ENCODE assay signal across 9 mouse cellular contexts in genomic region chr11:107965449-107965848, GRCm38 (mm10). TPM values are rescaled to one million over a fixed set of nuclear protein-coding genes. Genes with fewer than 3 reads are reported as not detected.
DNase-seq lines count a peak whose midpoint lies in the region; ATAC-seq and TF ChIP-seq lines count a peak whose summit lies in the region.
"Had no signal": no experiment of that assay in that cellular context is flagged by ENCODE, and none has a peak within 500 bp of the region (broad histone marks: within the 10 kb centered on the region; RNA-seq: fewer than 3 reads in every experiment).

No protein-coding gene starts in this region.

- H3K4me2 ChIP-seq in hindbrain, embryonic 15.5 days, result no peak overlapping the region
- H3K4me2 ChIP-seq in hindbrain, embryonic 12.5 days (replicated peaks), result no peak overlapping the region
- no peak overlapping the region for H3K4me2 ChIP-seq in forebrain, postnatal 0 days (ENCODE audit: low read depth)
- no peak overlapping the region for H3K4me2 ChIP-seq in kidney, embryonic 16.5 days (replicated peaks; ENCODE audit: low read depth, low read length)
- no peak overlapping the region for H3K4me2 ChIP-seq in lung, postnatal 0 days (replicated peaks; ENCODE audit: low read depth, low read length)

- ATAC-seq in hindbrain, embryonic 15.5 days (ENCODE audit: low FRiP score, low read depth), result peak; percentile 90
- ATAC-seq in hindbrain, embryonic 12.5 days (ENCODE audit: low FRiP score), result no peak
- peak; percentile 90 for ATAC-seq in forebrain, postnatal 0 days
- no peak for ATAC-seq in kidney, embryonic 16.5 days (ENCODE audit: low FRiP score, low TSS enrichment)
- ATAC-seq in lung, postnatal 0 days, result no peak

- peak; percentile 85 for DNase-seq in forebrain, postnatal 0 days
- DNase-seq in left cerebral cortex, adult 11 months (ENCODE audit: low spot score), result peak; percentile 42
- DNase-seq in right cerebral cortex, postnatal 36 days (ENCODE audit: low spot score in 2 of 2), result peak; percentile 52 to 53
- no peak for DNase-seq in lung, postnatal 0 days (ENCODE audit: low spot score)
- DNase-seq in kidney, adult 9 months, result no peak
- DNase-seq: kidney, postnatal 10 days had no signal

- H3K4me1 ChIP-seq in hindbrain, embryonic 15.5 days (replicated peaks), result peaks cover 32% of the 10 kb centered on the region
- peaks cover 19% of the 10 kb centered on the region for H3K4me1 ChIP-seq in hindbrain, embryonic 12.5 days
- peaks cover 6% of the 10 kb centered on the region; the same call in 1 of the 2 replicates for H3K4me1 ChIP-seq in forebrain, postnatal 0 days (ENCODE audit: insufficient read depth)
- peaks cover 34% of the 10 kb centered on the region for H3K4me1 ChIP-seq in kidney, embryonic 16.5 days (ENCODE audit: insufficient read depth, low read length)
- H3K4me1 ChIP-seq in lung, postnatal 0 days (ENCODE audit: insufficient read depth, low read depth, low read length), result no peaks in the 10 kb centered on the region

- no peaks in the 10 kb centered on the region for H3K27me3 ChIP-seq in hindbrain, embryonic 15.5 days
- no peaks in the 10 kb centered on the region for H3K27me3 ChIP-seq in hindbrain, embryonic 12.5 days
- H3K27me3 ChIP-seq in forebrain, postnatal 0 days (ENCODE audit: insufficient read depth, low read length), result no peaks in the 10 kb centered on the region
- no peaks in the 10 kb centered on the region for H3K27me3 ChIP-seq in kidney, embryonic 16.5 days (ENCODE audit: insufficient read depth, low read length)
- H3K27me3 ChIP-seq in lung, postnatal 0 days (replicated peaks; ENCODE audit: insufficient read depth, low read length), result no peaks in the 10 kb centered on the region

- no peak for TF ChIP-seq CTCF in forebrain, postnatal 0 days (IDR thresholded peaks at IDR 0.05; ENCODE audit: low read depth)
- no peak for TF ChIP-seq CTCF in lung, postnatal 0 days (IDR thresholded peaks at IDR 0.05)

- no peaks in the 10 kb centered on the region for H3K9me3 ChIP-seq in hindbrain, embryonic 15.5 days
- H3K9me3 ChIP-seq in hindbrain, embryonic 12.5 days (replicated peaks), result no peaks in the 10 kb centered on the region
- H3K9me3 ChIP-seq in forebrain, postnatal 0 days (ENCODE audit: low read length), result no peaks in the 10 kb centered on the region
- H3K9me3 ChIP-seq in kidney, embryonic 16.5 days (ENCODE audit: low read length), result no peaks in the 10 kb centered on the region
- no peaks in the 10 kb centered on the region for H3K9me3 ChIP-seq in lung, postnatal 0 days (ENCODE audit: low read length)

- WGBS in hindbrain, embryonic 15.5 days, result 52% methylated on average over 7 of the region's 7 CpGs
- WGBS in hindbrain, embryonic 12.5 days, result 82% methylated on average over 7 of the region's 7 CpGs
- 31% methylated on average over 7 of the region's 7 CpGs for WGBS in forebrain, postnatal 0 days
- WGBS in kidney, embryonic 16.5 days, result 85% methylated on average over 7 of the region's 7 CpGs
- 77% methylated on average over 7 of the region's 7 CpGs for WGBS in lung, postnatal 0 days

- peak overlapping the region; percentile 27; the same call in 1 of the 2 replicates for H3K27ac ChIP-seq in hindbrain, embryonic 15.5 days (replicated peaks)
- H3K27ac ChIP-seq in hindbrain, embryonic 12.5 days, result no peak overlapping the region
- 0 out of 2 replicates have a peak overlapping the region, but pooled peaks have one; percentile 15 for H3K27ac ChIP-seq in forebrain, postnatal 0 days (ENCODE audit: low read depth, low read length)
- no peak overlapping the region for H3K27ac ChIP-seq in kidney, embryonic 16.5 days (ENCODE audit: low read length)
- no peak overlapping the region for H3K27ac ChIP-seq in lung, postnatal 0 days (ENCODE audit: low read length)

- no peak overlapping the region for H3K9ac ChIP-seq in hindbrain, embryonic 15.5 days
- H3K9ac ChIP-seq in hindbrain, embryonic 12.5 days, result no peak overlapping the region
- no peak overlapping the region for H3K9ac ChIP-seq in forebrain, postnatal 0 days
- H3K9ac ChIP-seq in kidney, embryonic 16.5 days (replicated peaks; ENCODE audit: low read length), result no peak overlapping the region
- no peak overlapping the region for H3K9ac ChIP-seq in lung, postnatal 0 days (replicated peaks; ENCODE audit: low read depth)

- no peak overlapping the region for H3K4me3 ChIP-seq in hindbrain, embryonic 15.5 days
- H3K4me3 ChIP-seq in hindbrain, embryonic 12.5 days, result no peak overlapping the region
- H3K4me3 ChIP-seq in forebrain, postnatal 0 days (ENCODE audit: low read depth, low read length), result no peak overlapping the region
- H3K4me3 ChIP-seq in kidney, embryonic 16.5 days (ENCODE audit: low read length), result no peak overlapping the region
- no peak overlapping the region for H3K4me3 ChIP-seq in lung, postnatal 0 days (ENCODE audit: low read depth, low read length)

- H3K36me3 ChIP-seq in hindbrain, embryonic 15.5 days, result peaks cover 7% of the 10 kb centered on the region; the same call in 1 of the 2 replicates
- H3K36me3 ChIP-seq in hindbrain, embryonic 12.5 days, result no peaks in the 10 kb centered on the region
- H3K36me3 ChIP-seq in forebrain, postnatal 0 days (ENCODE audit: insufficient read depth), result peaks cover 3% of the 10 kb centered on the region; the same call in 1 of the 2 replicates
- peaks cover 4% of the 10 kb centered on the region for H3K36me3 ChIP-seq in kidney, embryonic 16.5 days (ENCODE audit: insufficient read depth, low read length)
- peaks cover 1% of the 10 kb centered on the region; the same call in 1 of the 2 replicates for H3K36me3 ChIP-seq in lung, postnatal 0 days (ENCODE audit: insufficient read depth, low read length)

- no peak for TF ChIP-seq EP300 in lung, postnatal 0 days (IDR thresholded peaks at IDR 0.05)

RNA-seq across cellular contexts. Expression of gene Cacng5, which starts 50.6 kb away (rescaled TPM):
- polyA plus RNA-seq in hindbrain, embryonic 15.5 days (2015; fragmentation: Nextera tagmentation; extraction: Ambion mirVana), result 10.7 and 11.5 TPM in 2 replicates
- 2.3 and 2.6 TPM in 2 replicates for polyA plus RNA-seq in hindbrain, embryonic 12.5 days (2016; fragmentation: Nextera tagmentation; extraction: Ambion mirVana)
- total RNA-seq in forebrain, postnatal 0 days (2014; rRNA removed), result 10.3 and 14.4 TPM in 2 replicates
- 8.8 and 12.1 TPM in 2 replicates for polyA plus RNA-seq in forebrain, postnatal 0 days (2015; fragmentation: Nextera tagmentation; extraction: Ambion mirVana)
- polyA plus RNA-seq in kidney, embryonic 16.5 days (2015; fragmentation: Nextera tagmentation; extraction: Ambion mirVana), result 0.22 and 0.49 TPM in 2 replicates
- not detected in 2 replicates for polyA plus RNA-seq in lung, postnatal 0 days (2015; fragmentation: Nextera tagmentation; extraction: Ambion mirVana)

Comparison
In these comparisons a context has a peak if more than half of its experiments do, and no peak if none do; other contexts are left out.
1. ATAC-seq: peak in hindbrain, embryonic 15.5 days (single experiment) and forebrain, postnatal 0 days (single experiment); none in hindbrain, embryonic 12.5 days (single experiment), kidney, embryonic 16.5 days (single experiment) and lung, postnatal 0 days (single experiment).
2. H3K27ac ChIP-seq: peak in hindbrain, embryonic 15.5 days (single experiment) and forebrain, postnatal 0 days (single experiment); none in hindbrain, embryonic 12.5 days (single experiment), kidney, embryonic 16.5 days (single experiment) and lung, postnatal 0 days (single experiment).
3. DNase-seq: peak in forebrain, postnatal 0 days (single experiment), left cerebral cortex, adult 11 months (single experiment) and right cerebral cortex, postnatal 36 days (2 of 2); none in lung, postnatal 0 days (single experiment) and kidney, adult 9 months (single experiment).